Mouse (Mus musculus): Measurements from ENCODE around the gene Gpr143. TPM values are rescaled to one million over a fixed set of nuclear protein-coding genes. Genes with fewer than 3 reads are reported as not detected.

The Gpr143 gene
- 0.10 and 0.12 TPM in 2 replicates for polyA plus RNA-seq (2012; rRNA removed)

GRCm38 (mm10) chrX:152781720-152782403, at the start of gene Gpr143:
Gene Gpr143, plus strand, starts transcription at chrX:152781921.

DNA sequence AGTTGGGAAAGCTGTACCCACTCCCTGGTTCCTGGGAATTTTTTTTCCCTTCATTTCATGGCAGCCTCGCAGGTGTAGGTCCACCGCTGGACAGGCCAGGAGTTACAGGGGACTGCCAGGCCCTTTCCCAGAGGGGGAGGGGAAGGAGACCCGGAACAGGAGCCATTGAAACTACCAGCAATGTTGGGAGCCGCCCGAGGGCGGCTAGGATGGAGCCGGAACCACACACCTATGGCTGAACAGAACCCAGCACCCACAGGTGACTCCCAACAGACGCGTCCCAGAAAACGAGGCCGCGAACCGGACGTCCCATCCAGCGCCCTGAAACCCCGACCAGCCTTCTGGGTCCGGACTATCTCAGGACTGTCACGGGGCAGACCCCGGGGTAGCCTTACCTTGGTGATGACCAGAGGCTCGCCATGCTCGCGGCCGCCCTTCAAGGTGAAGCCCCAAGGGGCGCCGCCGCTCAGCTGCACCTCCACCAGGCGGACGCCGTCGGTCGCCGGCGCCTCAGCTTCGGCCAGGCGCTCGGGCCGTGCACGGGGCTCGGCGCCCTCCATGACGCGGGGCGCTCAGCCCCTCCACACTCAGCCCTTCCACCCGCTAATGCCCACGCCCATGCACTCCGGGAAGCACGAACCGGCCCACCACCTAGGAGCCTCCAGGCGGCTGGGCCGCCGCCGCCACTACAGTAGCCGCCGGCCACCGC, 12.7 kb upstream of the Gpr143 start, which contains the start of gene Shroom2:
Shroom2 (minus strand) TSS at position 575 of the 709 bp plus-strand sequence.

Other genes starting within 250 kb of the Gpr143 start
- not detected in 2 replicates for gene Cldn34a, start 218.6 kb upstream of the Gpr143 start, polyA plus RNA-seq (2012; rRNA removed)
- gene Shroom2, start 12.5 kb upstream of the Gpr143 start, polyA plus RNA-seq (2012; rRNA removed) = 2.0 and 2.2 TPM in 2 replicates
- 0.06 and 0.08 TPM in 2 replicates for gene Usp51, start 224.5 kb downstream of the Gpr143 start, polyA plus RNA-seq (2012; rRNA removed)

Measured in liver, embryonic 18 days (tissue).